Mouse (Mus musculus): ENCODE results near the gene Gm9774. TPM values are rescaled to one million over a fixed set of nuclear protein-coding genes. Genes with fewer than 3 reads are reported as not detected.

The Gm9774 gene
- 2.1 and 6.5 TPM in 2 replicates for polyA plus RNA-seq (2015; fragmentation: Nextera tagmentation; extraction: Ambion mirVana)

- Histone ChIP-seq H3K4me2 (no peak within 1 kb of the TSS), H3K4me1 (replicated peaks) (no peaks in the 10 kb centered on the region), H3K27ac (replicated peaks) (no peak within 1 kb of the TSS), H3K9me3 (replicated peaks) (no peaks in the 10 kb centered on the region), H3K27me3 (no peaks in the 10 kb centered on the region), H3K36me3 (replicated peaks) (no peaks in the 10 kb centered on the region), H3K9ac (no peak within 1 kb of the TSS), H3K4me3 (replicated peaks) (no peak within 1 kb of the TSS)
- ATAC-seq (ENCODE audit: insufficient read depth) = no peak
- 65% methylated on average over 6 of the region's 6 CpGs for WGBS (ENCODE audit: insufficient replicate concordance)
These were observed at the start of gene Gm9774 for GRCm38 (mm10) chr3:92429323-92429722. TSS of gene Gm9774 (minus strand) at chr3:92429423.

GRCm38 (mm10) chr3:92470111-92470510 is 40.9 kb upstream of the Gm9774 start:
- WGBS (ENCODE audit: insufficient replicate concordance) = 49% methylated on average over 2 of the region's 2 CpGs
- H3K9ac ChIP-seq = no peak overlapping the region
- H3K27ac ChIP-seq (replicated peaks) = no peak overlapping the region
- no peak overlapping the region for H3K4me3 ChIP-seq (replicated peaks)
- no peak for ATAC-seq (ENCODE audit: insufficient read depth)
- H3K9me3 ChIP-seq (replicated peaks) = no peaks in the 10 kb centered on the region
- H3K4me1 ChIP-seq (replicated peaks) = no peaks in the 10 kb centered on the region
- no peak overlapping the region for H3K4me2 ChIP-seq
- no peaks in the 10 kb centered on the region for H3K27me3 ChIP-seq
- H3K36me3 ChIP-seq (replicated peaks) = no peaks in the 10 kb centered on the region

DNA sequence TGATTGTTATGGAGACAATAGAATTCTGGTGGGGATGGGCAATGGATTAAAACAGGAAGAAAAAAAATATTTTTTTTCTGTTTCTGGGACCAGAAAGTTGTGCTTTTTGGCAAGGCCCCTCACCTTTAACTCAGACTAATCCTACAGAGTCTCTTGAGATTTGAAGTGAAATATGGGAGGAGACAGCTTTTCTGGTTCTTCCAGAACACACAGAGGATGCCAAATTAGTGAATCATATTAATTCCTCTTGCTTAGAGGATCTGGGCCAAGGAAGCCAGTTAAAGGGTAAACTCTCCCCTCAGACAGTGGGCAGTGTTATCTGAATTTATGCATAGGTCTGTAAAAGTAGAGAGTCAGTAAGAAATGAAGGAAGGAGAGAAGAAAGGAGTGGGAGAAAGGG is 38.2 kb upstream of the Gm9774 start:
- Histone ChIP-seq H3K9ac (no peak overlapping the region), H3K9me3 (replicated peaks) (no peaks in the 10 kb centered on the region), H3K4me2 (no peak overlapping the region), H3K4me1 (replicated peaks) (no peaks in the 10 kb centered on the region), H3K4me3 (replicated peaks) (no peak overlapping the region), H3K27me3 (no peaks in the 10 kb centered on the region), H3K27ac (replicated peaks) (no peak overlapping the region), H3K36me3 (replicated peaks) (no peaks in the 10 kb centered on the region)
- ATAC-seq (ENCODE audit: insufficient read depth) = no peak

DNA sequence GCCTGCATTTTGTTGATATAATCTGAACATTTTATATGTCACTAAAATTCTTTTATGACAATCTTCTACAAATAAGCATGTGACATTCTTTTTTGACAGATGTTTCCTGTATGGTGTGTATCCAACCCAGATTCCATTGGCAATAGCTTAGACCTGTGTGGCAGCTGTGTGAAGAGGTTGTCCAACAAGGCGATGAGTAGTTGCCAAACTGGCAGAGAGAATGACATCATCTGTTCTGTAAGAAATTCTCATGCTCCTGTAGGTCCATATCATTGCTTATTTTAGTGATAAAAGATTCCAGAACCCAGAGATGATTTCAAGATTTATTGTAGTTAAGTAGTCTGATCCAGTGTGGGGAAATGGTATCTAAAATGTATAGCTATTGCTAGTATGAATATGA is 37.4 kb upstream of the Gm9774 start:
- no peaks in the 10 kb centered on the region for H3K27me3 ChIP-seq
- H3K4me2 ChIP-seq = no peak overlapping the region
- H3K4me1 ChIP-seq (replicated peaks) = no peaks in the 10 kb centered on the region
- no peaks in the 10 kb centered on the region for H3K9me3 ChIP-seq (replicated peaks)
- ATAC-seq (ENCODE audit: insufficient read depth) = no peak
- H3K4me3 ChIP-seq (replicated peaks) = no peak overlapping the region
- 66% methylated on average over 1 of the region's 1 CpGs for WGBS (ENCODE audit: insufficient replicate concordance)
- H3K36me3 ChIP-seq (replicated peaks) = no peaks in the 10 kb centered on the region
- H3K27ac ChIP-seq (replicated peaks) = no peak overlapping the region
- H3K9ac ChIP-seq = no peak overlapping the region

- Histone ChIP-seq H3K27me3 (no peaks in the 10 kb centered on the region), H3K4me1 (replicated peaks) (no peaks in the 10 kb centered on the region), H3K9ac (no peak within 1 kb of the TSS), H3K4me2 (no peak within 1 kb of the TSS), H3K36me3 (replicated peaks) (no peaks in the 10 kb centered on the region), H3K9me3 (replicated peaks) (no peaks in the 10 kb centered on the region), H3K4me3 (replicated peaks) (no peak within 1 kb of the TSS), H3K27ac (replicated peaks) (no peak within 1 kb of the TSS)
- 46% methylated on average over 2 of the region's 2 CpGs for WGBS (ENCODE audit: insufficient replicate concordance)
- ATAC-seq (ENCODE audit: insufficient read depth) = no peak
These were observed 29.4 kb upstream of the Gm9774 start, which contains the start of gene Sprr3 for GRCm38 (mm10) chr3:92458620-92459019. TSS of gene Sprr3 (minus strand) at chr3:92458720.

- no peak overlapping the region for H3K4me3 ChIP-seq (replicated peaks)
- no peaks in the 10 kb centered on the region for H3K4me1 ChIP-seq (replicated peaks)
- H3K9me3 ChIP-seq (replicated peaks) = no peaks in the 10 kb centered on the region
- no peak for ATAC-seq (ENCODE audit: insufficient read depth)
- no peaks in the 10 kb centered on the region for H3K36me3 ChIP-seq (replicated peaks)
- H3K27ac ChIP-seq (replicated peaks) = no peak overlapping the region
- 66% methylated on average over 5 of the region's 5 CpGs for WGBS (ENCODE audit: insufficient replicate concordance)
- no peak overlapping the region for H3K4me2 ChIP-seq
- H3K9ac ChIP-seq = no peak overlapping the region
- H3K27me3 ChIP-seq = no peaks in the 10 kb centered on the region
These were observed 25.9 kb upstream of the Gm9774 start for GRCm38 (mm10) chr3:92455151-92455550.

GRCm38 (mm10) chr3:92440177-92440576 is 11.0 kb upstream of the Gm9774 start:
- H3K36me3 ChIP-seq (replicated peaks) = no peaks in the 10 kb centered on the region
- WGBS (ENCODE audit: insufficient replicate concordance) = 64% methylated on average over 3 of the region's 3 CpGs
- H3K4me3 ChIP-seq (replicated peaks) = no peak overlapping the region
- no peak overlapping the region for H3K27ac ChIP-seq (replicated peaks)
- no peak for ATAC-seq (ENCODE audit: insufficient read depth)
- no peaks in the 10 kb centered on the region for H3K4me1 ChIP-seq (replicated peaks)
- H3K9ac ChIP-seq = no peak overlapping the region
- no peak overlapping the region for H3K4me2 ChIP-seq
- H3K27me3 ChIP-seq = no peaks in the 10 kb centered on the region
- no peaks in the 10 kb centered on the region for H3K9me3 ChIP-seq (replicated peaks)

DNA sequence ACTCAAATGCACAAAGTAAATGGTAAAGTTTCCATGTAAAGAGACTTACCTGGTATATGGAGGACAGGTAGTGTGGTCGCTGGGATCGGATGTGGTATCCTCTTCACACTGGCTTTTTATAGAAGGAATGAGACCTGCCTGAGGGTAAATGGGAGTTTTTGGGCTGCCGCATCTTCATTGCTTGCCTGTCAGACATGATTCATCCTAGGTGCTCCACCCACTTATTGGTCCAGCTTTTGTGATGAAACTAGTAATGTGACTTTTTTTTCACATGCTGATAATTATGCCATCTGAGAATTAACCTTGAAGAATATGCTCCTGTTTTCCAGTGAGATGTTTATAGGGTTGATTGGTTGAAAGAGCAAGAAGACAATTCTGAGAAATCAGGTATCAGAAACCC is 9.5 kb upstream of the Gm9774 start, which contains the start of gene Sprr1b:
Gene Sprr1b (minus strand): TSS at position 101 of the 400 bp plus-strand sequence.
- no peak for ATAC-seq (ENCODE audit: insufficient read depth)
- no peaks in the 10 kb centered on the region for H3K27me3 ChIP-seq
- H3K36me3 ChIP-seq (replicated peaks) = no peaks in the 10 kb centered on the region
- H3K4me3 ChIP-seq (replicated peaks) = no peak within 1 kb of the TSS
- 72% methylated on average over 3 of the region's 3 CpGs for WGBS (ENCODE audit: insufficient replicate concordance)
- H3K9ac ChIP-seq = no peak within 1 kb of the TSS
- no peaks in the 10 kb centered on the region for H3K9me3 ChIP-seq (replicated peaks)
- no peak within 1 kb of the TSS for H3K4me2 ChIP-seq
- no peaks in the 10 kb centered on the region for H3K4me1 ChIP-seq (replicated peaks)
- H3K27ac ChIP-seq (replicated peaks) = no peak within 1 kb of the TSS

DNA sequence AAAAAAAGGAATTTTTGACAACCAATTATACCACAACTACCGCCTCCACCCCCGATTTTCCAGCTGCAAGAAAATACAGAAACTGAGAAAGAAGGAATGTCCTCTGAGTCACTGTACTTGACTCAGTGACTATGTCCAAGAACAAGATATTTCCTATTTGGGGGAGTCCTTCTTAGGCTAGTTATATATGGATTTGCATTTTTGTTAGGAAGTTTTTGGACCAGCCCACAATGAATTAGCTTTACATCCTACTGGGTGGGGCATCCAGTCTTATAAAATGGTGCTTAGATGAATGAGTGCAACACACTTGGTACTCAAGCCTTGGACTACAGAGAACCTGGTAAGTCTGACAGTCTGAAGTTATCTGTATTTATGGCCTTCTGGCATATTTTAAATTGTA is 3.1 kb upstream of the Gm9774 start, which contains the start of gene Sprr2k:
Gene Sprr2k (plus strand): TSS at position 301 of the 400 bp plus-strand sequence.
- no peaks in the 10 kb centered on the region for H3K9me3 ChIP-seq (replicated peaks)
- ATAC-seq (ENCODE audit: insufficient read depth) = no peak
- H3K27ac ChIP-seq (replicated peaks) = no peak within 1 kb of the TSS
- no peak within 1 kb of the TSS for H3K4me3 ChIP-seq (replicated peaks)
- WGBS (ENCODE audit: insufficient replicate concordance) = 70% methylated on average over 2 of the region's 2 CpGs
- no peaks in the 10 kb centered on the region for H3K36me3 ChIP-seq (replicated peaks)
- H3K27me3 ChIP-seq = no peaks in the 10 kb centered on the region
- H3K4me2 ChIP-seq = no peak within 1 kb of the TSS
- no peak within 1 kb of the TSS for H3K9ac ChIP-seq
- no peaks in the 10 kb centered on the region for H3K4me1 ChIP-seq (replicated peaks)

DNA sequence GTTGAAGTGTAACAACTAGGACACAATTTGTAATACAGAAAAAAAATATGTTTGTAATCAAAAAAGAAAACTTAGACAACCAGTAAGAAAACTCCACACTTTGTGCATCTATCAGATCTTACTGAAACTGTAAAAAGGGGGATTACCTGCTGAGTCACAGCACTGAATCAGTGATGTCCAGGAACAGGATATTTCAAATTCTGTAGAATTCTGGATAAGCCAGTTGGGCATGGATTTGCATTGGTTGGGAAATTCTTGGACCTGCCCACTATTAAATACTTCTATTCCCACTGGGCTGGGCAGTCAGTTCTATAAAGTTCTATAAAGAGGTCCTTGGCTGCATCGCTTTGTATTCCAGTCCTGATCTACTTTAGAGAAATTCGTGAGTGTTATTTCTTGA is 11.4 kb downstream of the Gm9774 start, which contains the start of gene Sprr2j-ps:
Gene Sprr2j-ps (plus strand): TSS at position 301 of the 400 bp plus-strand sequence.
- Histone ChIP-seq H3K9me3 (replicated peaks) (no peaks in the 10 kb centered on the region), H3K27me3 (no peaks in the 10 kb centered on the region), H3K4me3 (replicated peaks) (no peak within 1 kb of the TSS), H3K9ac (no peak within 1 kb of the TSS), H3K4me2 (no peak within 1 kb of the TSS), H3K27ac (replicated peaks) (no peak within 1 kb of the TSS), H3K36me3 (replicated peaks) (no peaks in the 10 kb centered on the region), H3K4me1 (replicated peaks) (no peaks in the 10 kb centered on the region)
- WGBS (ENCODE audit: insufficient replicate concordance) = 61% methylated on average over 2 of the region's 2 CpGs
- no peak for ATAC-seq (ENCODE audit: insufficient read depth)

- Histone ChIP-seq H3K4me2 (no peak within 1 kb of the TSS), H3K9me3 (replicated peaks) (no peaks in the 10 kb centered on the region), H3K9ac (no peak within 1 kb of the TSS), H3K27ac (replicated peaks) (no peak within 1 kb of the TSS), H3K4me3 (replicated peaks) (no peak within 1 kb of the TSS), H3K36me3 (replicated peaks) (no peaks in the 10 kb centered on the region), H3K4me1 (replicated peaks) (no peaks in the 10 kb centered on the region), H3K27me3 (no peaks in the 10 kb centered on the region)
- ATAC-seq (ENCODE audit: insufficient read depth) = no peak
- WGBS (ENCODE audit: insufficient replicate concordance) = 72% methylated on average over 2 of the region's 2 CpGs
These were observed 21.5 kb downstream of the Gm9774 start, which contains the start of gene Sprr2i for GRCm38 (mm10) chr3:92407691-92408090. TSS of gene Sprr2i (plus strand) at chr3:92407991.

DNA sequence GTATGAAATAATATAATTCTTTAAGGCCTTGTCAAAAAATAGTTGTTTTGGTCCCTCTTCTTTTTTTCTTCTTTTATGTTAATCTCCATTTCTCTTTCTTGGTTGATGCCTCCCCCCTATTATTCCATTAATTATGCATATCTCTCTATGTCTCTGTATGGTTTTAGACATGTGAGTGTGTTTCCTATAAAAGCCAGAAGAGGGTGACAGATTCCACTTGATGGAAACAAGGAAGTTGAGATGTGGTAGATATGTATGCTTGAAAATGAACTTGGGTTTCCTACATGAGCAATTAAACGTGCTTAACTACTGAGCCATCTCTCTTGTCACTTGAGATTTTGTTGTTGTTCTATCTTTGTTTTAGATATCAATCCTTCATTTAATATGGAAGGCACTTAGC is 34.9 kb downstream of the Gm9774 start:
- H3K9ac ChIP-seq = no peak overlapping the region
- no peaks in the 10 kb centered on the region for H3K4me1 ChIP-seq (replicated peaks)
- no peaks in the 10 kb centered on the region for H3K36me3 ChIP-seq (replicated peaks)
- H3K27me3 ChIP-seq = no peaks in the 10 kb centered on the region
- 35% methylated on average over 1 of the region's 1 CpGs for WGBS (ENCODE audit: insufficient replicate concordance)
- no peak overlapping the region for H3K4me2 ChIP-seq
- no peak overlapping the region for H3K4me3 ChIP-seq (replicated peaks)
- H3K27ac ChIP-seq (replicated peaks) = no peak overlapping the region
- no peaks in the 10 kb centered on the region for H3K9me3 ChIP-seq (replicated peaks)
- no peak for ATAC-seq (ENCODE audit: insufficient read depth)
